Mouse (Mus musculus) C2C12 (cell line): ENCODE measurements around the gene Tbxas1. TPM values are rescaled to one million over a fixed set of nuclear protein-coding genes. Genes with fewer than 3 reads are reported as not detected.
A peak's percentile ranks its signal among the peaks of the same experiment; 100 is the strongest.

Source experiments
- H3K27me3 ChIP-seq: one replicate; pipeline ENCODE4 v1.6.1; 2011; ENCODE audit not compliant: control insufficient read depth, insufficient read depth, insufficient read length
- H3K36me3 ChIP-seq: one replicate; pipeline ENCODE4 v1.6.1; 2011; ENCODE audit not compliant: control insufficient read depth, insufficient read depth
- H3K4me3 ChIP-seq: one replicate; pipeline ENCODE4 v1.5.1; 2011; ENCODE audit warnings: mild to moderate bottlenecking, control low read depth; ENCODE audit not compliant: poor library complexity, insufficient read depth, severe bottlenecking
- H3K79me2 ChIP-seq: one replicate; pipeline ENCODE4 v1.6.1; 2011; ENCODE audit not compliant: control insufficient read depth, insufficient read depth
- H3K79me3 ChIP-seq: one replicate; pipeline ENCODE4 v1.6.1; 2011; ENCODE audit warnings: low read depth, control low read depth
- H3ac ChIP-seq: one replicate; pipeline ENCODE3; 2011; ENCODE audit warnings: low read depth; ENCODE audit not compliant: control insufficient read depth, insufficient read length
- CEBPB ChIP-seq: IDR thresholded peaks from one replicate; pipeline ENCODE4 v1.6.1; 2011; ENCODE audit warnings: low read depth, mild to moderate bottlenecking, control low read depth, moderate library complexity
- CTCF ChIP-seq: IDR thresholded peaks from one replicate; pipeline ENCODE4 v1.5.1; 2011; ENCODE audit not compliant: control insufficient read depth, insufficient read depth, insufficient read length
- FOSL1 ChIP-seq: IDR thresholded peaks from one replicate; pipeline ENCODE4 v1.8.0; 2011; ENCODE audit warnings: mild to moderate bottlenecking, low read length; ENCODE audit not compliant: poor library complexity, insufficient read depth, severe bottlenecking
- MAX ChIP-seq: IDR thresholded peaks from one replicate; pipeline ENCODE4 v1.6.1; 2011; ENCODE audit warnings: mild to moderate bottlenecking, control low read depth
- MYOD1 ChIP-seq: IDR thresholded peaks from one replicate; pipeline ENCODE4 v1.6.1; 2011; ENCODE audit warnings: low read depth; ENCODE audit not compliant: control insufficient read depth, insufficient read length
- MYOG ChIP-seq: IDR thresholded peaks from one replicate; pipeline ENCODE4 v1.6.1; 2011; ENCODE audit not compliant: control insufficient read depth, insufficient read length; ENCODE audit errors: extremely low read depth
- USF1 ChIP-seq: IDR thresholded peaks from one replicate; pipeline ENCODE4 v1.6.1; 2011; ENCODE audit warnings: low read depth, mild to moderate bottlenecking, control low read depth, moderate library complexity
- polyA plus RNA-seq: library from polyadenylated mRNA; unstranded; fragments of >200 nt; fragmentation: generic; extraction: Trizol; gene quantifications from one replicate; pipeline ENCODE4 v1.2.1, GENCODE M21; 2012; ENCODE audit warnings: missing spikeins

Gene Tbxas1
- polyA plus RNA-seq, 1 experiment = 0.06 TPM

GRCm38 (mm10) chr6:38829452-38829851, 45.8 kb upstream of the Tbxas1 start:
- H3K79me2 ChIP-seq = peaks cover 80% of the 10 kb centered on the region
- no peaks in the 10 kb centered on the region for H3K27me3 ChIP-seq
- no peak overlapping the region for H3ac ChIP-seq
- TF ChIP-seq FOSL1 (peak; percentile 76), CEBPB (no peak)
- peaks cover 20% of the 10 kb centered on the region for H3K79me3 ChIP-seq
- H3K36me3 ChIP-seq = no peaks in the 10 kb centered on the region
- no peak overlapping the region for H3K4me3 ChIP-seq

GRCm38 (mm10) chr6:38833721-38834120, 41.5 kb upstream of the Tbxas1 start:
- Histone ChIP-seq H3K4me3 (no peak overlapping the region), H3K79me2 (peaks cover 71% of the 10 kb centered on the region), H3ac (no peak overlapping the region), H3K36me3 (no peaks in the 10 kb centered on the region), H3K27me3 (no peaks in the 10 kb centered on the region), H3K79me3 (peaks cover 7% of the 10 kb centered on the region)
- TF ChIP-seq USF1 (no peak), MYOD1 (no peak), CTCF (no peak), MAX (no peak), FOSL1 (no peak), CEBPB (peak; percentile 8), MYOG (no peak)

- Histone ChIP-seq H3K36me3 (no peaks in the 10 kb centered on the region), H3K79me2 (peaks cover 67% of the 10 kb centered on the region), H3K4me3 (no peak overlapping the region), H3K79me3 (peaks cover 4% of the 10 kb centered on the region), H3K27me3 (no peaks in the 10 kb centered on the region), H3ac (no peak overlapping the region)
- TF ChIP-seq MYOG = no peak
- no peak for TF ChIP-seq MAX
- no peak for TF ChIP-seq USF1
- TF ChIP-seq CEBPB = no peak
- no peak for TF ChIP-seq MYOD1
- no peak for TF ChIP-seq FOSL1
- no peak for TF ChIP-seq CTCF
Observed at GRCm38 (mm10) chr6:38834727-38835126, 40.5 kb upstream of the Tbxas1 start.

- peaks cover 68% of the 10 kb centered on the region for H3K79me2 ChIP-seq
- H3K27me3 ChIP-seq = no peaks in the 10 kb centered on the region
- TF ChIP-seq MAX = no peak
- TF ChIP-seq CEBPB = peak; percentile 69
- peak; percentile 31 for TF ChIP-seq MYOD1
- H3K79me3 ChIP-seq = peaks cover 4% of the 10 kb centered on the region
- H3ac ChIP-seq = no peak overlapping the region
- H3K4me3 ChIP-seq = no peak overlapping the region
- H3K36me3 ChIP-seq = no peaks in the 10 kb centered on the region
Observed at GRCm38 (mm10) chr6:38835217-38835616, 40.0 kb upstream of the Tbxas1 start.

GRCm38 (mm10) chr6:38838061-38838460, 37.1 kb upstream of the Tbxas1 start:
- H3K36me3 ChIP-seq = no peaks in the 10 kb centered on the region
- H3K27me3 ChIP-seq = no peaks in the 10 kb centered on the region
- TF ChIP-seq MAX (no peak), MYOD1 (no peak), MYOG (no peak), FOSL1 (no peak), CTCF (no peak), CEBPB (no peak), USF1 (no peak)
- no peak overlapping the region for H3ac ChIP-seq
- peaks cover 70% of the 10 kb centered on the region for H3K79me2 ChIP-seq
- peaks cover 12% of the 10 kb centered on the region for H3K79me3 ChIP-seq
- no peak overlapping the region for H3K4me3 ChIP-seq

- Histone ChIP-seq H3K27me3 (no peaks in the 10 kb centered on the region), H3K79me3 (peaks cover 25% of the 10 kb centered on the region), H3K4me3 (no peak overlapping the region), H3ac (no peak overlapping the region), H3K36me3 (no peaks in the 10 kb centered on the region), H3K79me2 (peaks cover 70% of the 10 kb centered on the region)
- TF ChIP-seq MAX (no peak), MYOD1 (no peak), CEBPB (no peak), MYOG (no peak), USF1 (no peak), FOSL1 (no peak), CTCF (no peak)
Observed at GRCm38 (mm10) chr6:38839891-38840290, 35.3 kb upstream of the Tbxas1 start.
